Mouse (Mus musculus) kidney, postnatal 0 days (tissue): Measurements from ENCODE around the gene Sdhb. TPM values are rescaled to one million over a fixed set of nuclear protein-coding genes. Genes with fewer than 3 reads are reported as not detected.

Source experiments
- ATAC-seq: fragments of 200-750 bp; cut with Nextera tagmentation; replicated peaks from 2 replicates; pipeline ENCODE4 v1.8.0; 2017; ENCODE audit warnings: low read depth, moderate number of reproducible peaks, moderate TSS enrichment, moderate library complexity; ENCODE audit not compliant: low FRiP score
- DNase-seq: peaks from one replicate; pipeline ENCODE4 v3.0.0-alpha.2; 2016; ENCODE audit warnings: low spot score
- H3K27ac ChIP-seq: fragments of 300-500 bp; sonication (generic); 2 replicates; pipeline ENCODE4 v1.5.1; 2014; ENCODE audit warnings: mild to moderate bottlenecking
- H3K27me3 ChIP-seq: fragments of 300-500 bp; sonication (generic); 2 replicates; pipeline ENCODE4 v1.6.1; 2014; ENCODE audit warnings: low read length, mixed read lengths; ENCODE audit not compliant: insufficient read depth
- H3K36me3 ChIP-seq: fragments of 300-500 bp; sonication (generic); 2 replicates; pipeline ENCODE4 v1.6.1; 2014; ENCODE audit warnings: low read length, mixed read lengths; ENCODE audit not compliant: insufficient read depth
- H3K4me1 ChIP-seq: fragments of 300-500 bp; sonication (generic); replicated peaks from 2 replicates; pipeline ENCODE4 v1.6.1; 2014; ENCODE audit warnings: antibody characterized with exemption, low read length, mixed read lengths; ENCODE audit not compliant: insufficient read depth
- H3K4me2 ChIP-seq: fragments of 300-500 bp; sonication (generic); 2 replicates; pipeline ENCODE4 v1.6.1; 2014; ENCODE audit warnings: mild to moderate bottlenecking, low read length, moderate library complexity, mixed read lengths
- H3K4me3 ChIP-seq: fragments of 300-500 bp; sonication (generic); replicated peaks from 2 replicates; pipeline ENCODE4 v1.5.1; 2014; ENCODE audit warnings: low read depth, low read length
- H3K9ac ChIP-seq: fragments of 300-500 bp; sonication (generic); 2 replicates; pipeline ENCODE4 v1.6.1; 2014; ENCODE audit warnings: low read depth, low read length
- H3K9me3 ChIP-seq: fragments of 300-500 bp; sonication (generic); replicated peaks from 2 replicates; pipeline ENCODE4 v1.6.1; 2016; ENCODE audit warnings: low read length, inconsistent platforms, mixed read lengths
- CTCF ChIP-seq: IDR thresholded peaks from 2 replicates; pipeline ENCODE4 v1.5.1; 2016; ENCODE audit warnings: antibody characterized with exemption, low read depth, mild to moderate bottlenecking, moderate library complexity
- WGBS: fragments of 180-500 bp; shearing (Covaris S2); extraction: QIAGEN DNeasy Blood & Tissue Kit; methylation state at CpG from one replicate; pipeline ENCODE4 v1.1.7; 2014; 5-methylcytosine and 5-hydroxymethylcytosine counted together
- polyA plus RNA-seq: library from polyadenylated mRNA; unstranded; fragments of >200 nt; fragmentation: Nextera tagmentation; extraction: Ambion mirVana; gene quantifications from 2 replicates; pipeline ENCODE4 v1.2.1, GENCODE M21; 2015

The Sdhb gene
- polyA plus RNA-seq, result 660 and 674 TPM in 2 replicates

- Histone ChIP-seq H3K27me3 (no peaks in the 10 kb centered on the region), H3K4me1 (peaks cover 9% of the 10 kb centered on the region), H3K9ac (peak within 1 kb of the TSS; percentile 94), H3K4me2 (peak within 1 kb of the TSS; percentile 90), H3K4me3 (peak within 1 kb of the TSS; percentile 84), H3K27ac (peak within 1 kb of the TSS; percentile 89), H3K9me3 (no peaks in the 10 kb centered on the region), H3K36me3 (no peaks in the 10 kb centered on the region)
- 0 out of 2 replicates have a peak, but pooled peaks have one; percentile 11 for TF ChIP-seq CTCF
- WGBS, result under 1% methylated on average over 37 of the region's 37 CpGs
- peak; percentile 99 for DNase-seq
- ATAC-seq, result peak; percentile 93
Measured at GRCm38 (mm10) chr4:140960781-140961466, at the start of gene Sdhb. Gene Sdhb, plus strand, starts transcription at chr4:140961203.

GRCm38 (mm10) chr4:140911416-140911815 is 49.6 kb upstream of the Sdhb start:
- H3K36me3 ChIP-seq, result no peaks in the 10 kb centered on the region
- 0 out of 2 replicates have a peak, but pooled peaks cover 4% of the 10 kb centered on the region for H3K4me1 ChIP-seq
- H3K27ac ChIP-seq, result no peak overlapping the region
- 0 out of 2 replicates have a peak, but pooled peaks cover 5% of the 10 kb centered on the region for H3K27me3 ChIP-seq
- H3K4me3 ChIP-seq, result no peak overlapping the region
- no peaks in the 10 kb centered on the region for H3K9me3 ChIP-seq
- no peak for TF ChIP-seq CTCF
- no peak overlapping the region for H3K9ac ChIP-seq
- 82% methylated on average over 9 of the region's 9 CpGs for WGBS
- DNase-seq, result no peak
- no peak for ATAC-seq
- H3K4me2 ChIP-seq, result no peak overlapping the region

DNA sequence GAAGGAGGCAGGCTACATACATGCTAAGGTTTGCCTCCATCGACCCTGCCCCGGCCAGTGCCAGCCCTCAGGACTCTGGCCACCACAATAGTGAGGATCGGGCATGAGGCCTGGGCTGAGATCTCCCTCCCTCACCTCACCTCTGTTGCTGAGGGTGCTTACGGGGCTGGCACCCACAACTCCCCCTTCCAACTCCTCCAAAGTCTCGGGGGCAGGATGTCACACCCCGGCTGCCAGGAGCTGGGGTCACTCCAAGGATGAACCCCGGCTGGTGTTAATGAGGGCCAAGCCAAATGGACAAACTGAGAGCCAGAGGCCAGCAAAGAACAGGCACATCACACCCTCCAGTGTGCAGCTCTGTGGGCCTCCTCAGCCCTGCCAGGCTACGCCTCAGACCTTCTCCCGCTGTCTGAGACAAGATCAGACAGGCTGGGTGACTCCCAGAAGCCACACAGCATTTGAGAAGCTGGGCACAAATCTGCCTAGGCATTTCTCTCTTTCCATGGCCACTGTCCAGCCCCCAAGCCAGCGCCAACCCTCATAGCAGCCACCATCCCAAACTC is 48.7 kb upstream of the Sdhb start:
- H3K27me3 ChIP-seq, result no peaks in the 10 kb centered on the region
- no peak overlapping the region for H3K9ac ChIP-seq
- TF ChIP-seq CTCF, result no peak
- H3K36me3 ChIP-seq, result no peaks in the 10 kb centered on the region
- no peak for DNase-seq
- 0 out of 2 replicates have a peak, but pooled peaks cover 3% of the 10 kb centered on the region for H3K4me1 ChIP-seq
- H3K4me3 ChIP-seq, result no peak overlapping the region
- ATAC-seq, result no peak
- H3K4me2 ChIP-seq, result no peak overlapping the region
- 68% methylated on average over 10 of the region's 10 CpGs for WGBS
- H3K9me3 ChIP-seq, result no peaks in the 10 kb centered on the region
- H3K27ac ChIP-seq, result no peak overlapping the region

GRCm38 (mm10) chr4:140913565-140913964 is 47.4 kb upstream of the Sdhb start:
- H3K4me3 ChIP-seq, result no peak overlapping the region
- no peaks in the 10 kb centered on the region for H3K27me3 ChIP-seq
- H3K36me3 ChIP-seq, result no peaks in the 10 kb centered on the region
- 95% methylated on average over 9 of the region's 9 CpGs for WGBS
- H3K4me2 ChIP-seq, result no peak overlapping the region
- ATAC-seq, result no peak
- H3K9me3 ChIP-seq, result no peaks in the 10 kb centered on the region
- H3K4me1 ChIP-seq, result 0 out of 2 replicates have a peak, but pooled peaks cover 3% of the 10 kb centered on the region
- H3K9ac ChIP-seq, result no peak overlapping the region
- TF ChIP-seq CTCF, result no peak
- H3K27ac ChIP-seq, result no peak overlapping the region
- DNase-seq, result no peak

GRCm38 (mm10) chr4:140914731-140915131 is 46.3 kb upstream of the Sdhb start:
- Histone ChIP-seq H3K4me1 (0 out of 2 replicates have a peak, but pooled peaks cover 3% of the 10 kb centered on the region), H3K36me3 (no peaks in the 10 kb centered on the region), H3K9ac (no peak overlapping the region), H3K27ac (no peak overlapping the region), H3K4me3 (no peak overlapping the region), H3K9me3 (no peaks in the 10 kb centered on the region), H3K27me3 (no peaks in the 10 kb centered on the region), H3K4me2 (no peak overlapping the region)
- ATAC-seq (no peak), DNase-seq (no peak)
- 64% methylated on average over 6 of the region's 6 CpGs for whole genome bisulfite sequencing
- TF ChIP-seq CTCF, result no peak

DNA sequence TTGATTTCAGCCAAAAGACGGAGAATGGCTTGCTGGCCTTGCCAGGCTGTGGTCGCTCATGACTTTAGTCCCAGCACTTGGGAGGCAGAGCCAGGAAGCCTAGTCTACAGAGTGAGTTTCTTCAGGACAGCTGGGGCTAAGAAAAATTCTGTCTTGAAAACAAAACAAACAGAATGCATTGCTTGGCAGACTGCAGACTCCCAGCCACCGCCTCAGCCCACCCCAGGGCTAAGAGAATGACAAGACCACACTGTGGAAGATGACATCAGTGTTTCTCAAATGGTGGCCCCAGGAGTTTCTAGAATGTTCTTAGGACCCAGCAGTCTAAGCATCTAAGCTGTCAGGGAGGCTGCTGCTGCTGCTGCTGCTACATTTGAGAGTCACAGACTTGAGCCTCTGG is 45.8 kb upstream of the Sdhb start:
- Histone ChIP-seq H3K27ac (no peak overlapping the region), H3K36me3 (no peaks in the 10 kb centered on the region), H3K4me2 (no peak overlapping the region), H3K4me1 (0 out of 2 replicates have a peak, but pooled peaks cover 3% of the 10 kb centered on the region), H3K9ac (no peak overlapping the region), H3K9me3 (no peaks in the 10 kb centered on the region), H3K27me3 (no peaks in the 10 kb centered on the region), H3K4me3 (no peak overlapping the region)
- no peak for DNase-seq
- ATAC-seq, result no peak
- 81% methylated on average over 3 of the region's 3 CpGs for WGBS
- no peak for TF ChIP-seq CTCF
